Mouse (Mus musculus): ENCODE data around the gene Vmn1r4. TPM values are rescaled to one million over a fixed set of nuclear protein-coding genes. Genes with fewer than 3 reads are reported as not detected.

The Vmn1r4 gene
- total and polyA plus RNA-seq, 3 experiments, result 0.87 to 2.6 TPM; not detected in 1

GRCm38 (mm10) chr6:56904982-56905381 lies 18.8 kb upstream of the Vmn1r4 start:
- no peaks in the 10 kb centered on the region for H3K27me3 ChIP-seq (ENCODE audit: insufficient read depth, low read length)
- H3K4me3 ChIP-seq (ENCODE audit: low read depth, low read length), result no peak overlapping the region; the same call in 1 of the 2 replicates
- H3K4me1 ChIP-seq (ENCODE audit: insufficient read depth, low read depth, low read length), result peaks cover 84% of the 10 kb centered on the region
- peaks cover 37% of the 10 kb centered on the region for H3K36me3 ChIP-seq (replicated peaks)
- ATAC-seq (ENCODE audit: extremely low read depth, insufficient number of reproducible peaks, low FRiP score, poor library complexity, severe bottlenecking) (no peak), DNase-seq (ENCODE audit: low spot score) (no peak)
- TF ChIP-seq CTCF (IDR thresholded peaks at IDR 0.05; ENCODE audit: low read depth, low read length) (no peak), GATA1 (IDR thresholded peaks at IDR 0.05; ENCODE audit: borderline replicate concordance, low read length) (no peak), TAL1 (conservative IDR thresholded peaks at IDR 0.05; ENCODE audit: low read depth, low read length) (peak; percentile 72)
- H3K9me3 ChIP-seq (replicated peaks), result no peaks in the 10 kb centered on the region

DNA sequence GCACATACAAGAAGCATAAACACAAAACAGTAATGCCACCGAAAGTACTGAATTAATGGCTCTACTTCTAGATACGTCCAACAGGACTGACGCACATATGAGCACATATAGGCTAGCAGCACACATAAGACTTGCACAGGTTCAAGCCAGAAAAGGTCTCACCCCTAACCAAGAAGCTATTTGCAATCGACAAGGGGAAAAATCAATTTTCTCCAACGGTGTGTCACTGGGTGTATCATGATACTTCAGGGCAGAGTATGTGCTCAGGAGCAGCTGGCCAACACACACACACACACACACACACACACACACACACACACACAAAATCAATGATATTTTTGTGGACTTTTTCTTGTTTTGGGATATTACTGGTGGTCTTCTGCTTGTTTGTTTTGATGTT lies 18.3 kb upstream of the Vmn1r4 start:
- Histone ChIP-seq H3K27me3 (ENCODE audit: insufficient read depth, low read length) (no peaks in the 10 kb centered on the region), H3K9me3 (replicated peaks) (no peaks in the 10 kb centered on the region), H3K36me3 (replicated peaks) (peaks cover 38% of the 10 kb centered on the region), H3K4me1 (ENCODE audit: insufficient read depth, low read depth, low read length) (peaks cover 87% of the 10 kb centered on the region), H3K4me3 (ENCODE audit: low read depth, low read length) (no peak overlapping the region)
- no peak for ATAC-seq (ENCODE audit: extremely low read depth, insufficient number of reproducible peaks, low FRiP score, poor library complexity, severe bottlenecking)
- no peak for DNase-seq (ENCODE audit: low spot score)
- TF ChIP-seq POLR2AphosphoS5 (IDR thresholded peaks at IDR 0.05; ENCODE audit: insufficient replicate concordance, low read depth, low read length) (no peak), GATA2 (IDR thresholded peaks at IDR 0.05; ENCODE audit: borderline replicate concordance, low read depth, low read length) (no peak), CTCF (IDR thresholded peaks at IDR 0.05; ENCODE audit: low read depth, low read length) (no peak)

- no peak overlapping the region; the same call in 1 of the 2 replicates for H3K4me3 ChIP-seq (ENCODE audit: low read depth, low read length)
- TF ChIP-seq CTCF (IDR thresholded peaks at IDR 0.05; ENCODE audit: low read depth, low read length), result no peak
- no peak for TF ChIP-seq POLR2AphosphoS5 (IDR thresholded peaks at IDR 0.05; ENCODE audit: insufficient replicate concordance, low read depth, low read length)
- TF ChIP-seq GATA2 (IDR thresholded peaks at IDR 0.05; ENCODE audit: borderline replicate concordance, low read depth, low read length), result no peak
- TF ChIP-seq TAL1 (conservative IDR thresholded peaks at IDR 0.05; ENCODE audit: low read depth, low read length), result no peak
- TF ChIP-seq GATA1 (IDR thresholded peaks at IDR 0.05; ENCODE audit: borderline replicate concordance, low read length), result no peak
- H3K9me3 ChIP-seq (replicated peaks), result no peaks in the 10 kb centered on the region
- ATAC-seq (ENCODE audit: extremely low read depth, insufficient number of reproducible peaks, low FRiP score, poor library complexity, severe bottlenecking) (no peak), DNase-seq (ENCODE audit: low spot score) (no peak)
- H3K36me3 ChIP-seq (replicated peaks), result peaks cover 38% of the 10 kb centered on the region
- H3K4me1 ChIP-seq (ENCODE audit: insufficient read depth, low read depth, low read length), result peaks cover 87% of the 10 kb centered on the region
- H3K27me3 ChIP-seq (ENCODE audit: insufficient read depth, low read length), result no peaks in the 10 kb centered on the region
These were observed 17.5 kb upstream of the Vmn1r4 start for GRCm38 (mm10) chr6:56906121-56906846.

GRCm38 (mm10) chr6:56907973-56908372 lies 15.8 kb upstream of the Vmn1r4 start:
- Histone ChIP-seq H3K4me3 (ENCODE audit: low read depth, low read length) (no peak overlapping the region; the same call in 1 of the 2 replicates), H3K36me3 (replicated peaks) (peaks cover 41% of the 10 kb centered on the region), H3K27me3 (ENCODE audit: insufficient read depth, low read length) (no peaks in the 10 kb centered on the region), H3K4me1 (ENCODE audit: insufficient read depth, low read depth, low read length) (peaks cover 90% of the 10 kb centered on the region), H3K9me3 (replicated peaks) (no peaks in the 10 kb centered on the region)
- DNase-seq (ENCODE audit: low spot score) (no peak), ATAC-seq (ENCODE audit: extremely low read depth, insufficient number of reproducible peaks, low FRiP score, poor library complexity, severe bottlenecking) (no peak)
- TF ChIP-seq GATA2 (IDR thresholded peaks at IDR 0.05; ENCODE audit: borderline replicate concordance, low read depth, low read length), result no peak
- no peak for TF ChIP-seq POLR2AphosphoS5 (IDR thresholded peaks at IDR 0.05; ENCODE audit: insufficient replicate concordance, low read depth, low read length)
- TF ChIP-seq GATA1 (IDR thresholded peaks at IDR 0.05; ENCODE audit: borderline replicate concordance, low read length), result no peak
- no peak for TF ChIP-seq TAL1 (conservative IDR thresholded peaks at IDR 0.05; ENCODE audit: low read depth, low read length)
- no peak for TF ChIP-seq CTCF (IDR thresholded peaks at IDR 0.05; ENCODE audit: low read depth, low read length)

DNA sequence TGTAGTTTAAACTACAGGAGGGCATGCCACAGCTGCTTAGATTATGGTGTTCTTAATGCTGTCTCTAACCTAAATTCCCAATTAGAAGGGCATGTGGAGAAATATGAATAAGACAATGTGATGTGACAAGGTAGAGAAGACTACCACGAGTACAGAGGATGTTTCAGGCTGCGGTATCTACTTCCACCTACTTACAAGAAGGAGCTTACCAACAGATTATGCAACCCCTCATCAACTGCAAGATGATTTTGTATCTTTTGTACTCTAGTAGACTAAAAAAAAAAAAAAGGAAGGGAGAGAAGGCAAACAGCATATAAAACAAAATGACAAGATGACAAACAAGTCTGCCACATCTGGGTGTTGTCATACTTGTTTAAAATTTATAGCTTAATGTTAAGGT lies 15.4 kb upstream of the Vmn1r4 start:
- TF ChIP-seq GATA1 (IDR thresholded peaks at IDR 0.05; ENCODE audit: borderline replicate concordance, low read length), result no peak
- TF ChIP-seq POLR2AphosphoS5 (IDR thresholded peaks at IDR 0.05; ENCODE audit: insufficient replicate concordance, low read depth, low read length), result no peak
- TF ChIP-seq CTCF (IDR thresholded peaks at IDR 0.05; ENCODE audit: low read depth, low read length), result no peak
- no peak for TF ChIP-seq GATA2 (IDR thresholded peaks at IDR 0.05; ENCODE audit: borderline replicate concordance, low read depth, low read length)
- no peak for TF ChIP-seq TAL1 (conservative IDR thresholded peaks at IDR 0.05; ENCODE audit: low read depth, low read length)
- peaks cover 41% of the 10 kb centered on the region for H3K36me3 ChIP-seq (replicated peaks)
- DNase-seq (ENCODE audit: low spot score) (no peak), ATAC-seq (ENCODE audit: extremely low read depth, insufficient number of reproducible peaks, low FRiP score, poor library complexity, severe bottlenecking) (no peak)
- no peaks in the 10 kb centered on the region for H3K27me3 ChIP-seq (ENCODE audit: insufficient read depth, low read length)
- H3K9me3 ChIP-seq (replicated peaks), result no peaks in the 10 kb centered on the region
- peaks cover 91% of the 10 kb centered on the region for H3K4me1 ChIP-seq (ENCODE audit: insufficient read depth, low read depth, low read length)
- H3K4me3 ChIP-seq (ENCODE audit: low read depth, low read length), result no peak overlapping the region

- no peak overlapping the region for H3K4me3 ChIP-seq (ENCODE audit: low read depth, low read length)
- DNase-seq (ENCODE audit: low spot score) (no peak), ATAC-seq (ENCODE audit: extremely low read depth, insufficient number of reproducible peaks, low FRiP score, poor library complexity, severe bottlenecking) (no peak)
- H3K36me3 ChIP-seq (replicated peaks), result peaks cover 38% of the 10 kb centered on the region
- H3K27me3 ChIP-seq (ENCODE audit: insufficient read depth, low read length), result no peaks in the 10 kb centered on the region
- no peaks in the 10 kb centered on the region for H3K9me3 ChIP-seq (replicated peaks)
- peaks cover 87% of the 10 kb centered on the region for H3K4me1 ChIP-seq (ENCODE audit: insufficient read depth, low read depth, low read length)
- TF ChIP-seq CTCF (IDR thresholded peaks at IDR 0.05; ENCODE audit: low read depth, low read length) (peak; percentile 36; the same call in 1 of the 2 replicates), GATA1 (IDR thresholded peaks at IDR 0.05; ENCODE audit: borderline replicate concordance, low read length) (no peak), POLR2AphosphoS5 (IDR thresholded peaks at IDR 0.05; ENCODE audit: insufficient replicate concordance, low read depth, low read length) (no peak), TAL1 (conservative IDR thresholded peaks at IDR 0.05; ENCODE audit: low read depth, low read length) (no peak)
These were observed 14.9 kb upstream of the Vmn1r4 start for GRCm38 (mm10) chr6:56908912-56909311.

Measured in G1E (cell line).